Mouse (Mus musculus): Measurements from ENCODE around the gene Prkaa1. TPM values are rescaled to one million over a fixed set of nuclear protein-coding genes. Genes with fewer than 3 reads are reported as not detected.

Prkaa1 gene
- total and polyA plus RNA-seq, 3 experiments, result 4.6 to 13.9 (median 12.6) TPM

DNA sequence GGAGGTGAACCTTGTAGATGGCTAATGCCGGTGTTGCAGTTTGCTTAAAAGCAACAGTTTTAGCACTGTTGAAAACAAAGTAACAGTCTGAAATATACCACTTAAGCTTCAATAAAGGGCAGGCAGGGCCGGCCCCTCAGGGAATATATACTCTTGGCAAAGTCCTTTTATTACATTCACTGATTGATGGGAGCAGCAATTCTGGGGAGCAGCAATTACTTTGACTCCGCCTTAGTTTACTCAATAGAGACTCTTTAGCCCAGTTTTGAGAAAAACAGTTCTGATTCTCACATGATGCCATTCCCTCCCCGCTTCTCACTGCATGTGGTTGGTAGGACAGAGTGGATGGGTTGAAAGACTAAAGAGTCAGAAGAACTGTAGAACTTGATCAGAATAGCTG, 5.5 kb downstream of the Prkaa1 start:
- H3K36me3 ChIP-seq (ENCODE audit: control insufficient read depth, insufficient read depth, low read length), result peaks cover 9% of the 10 kb centered on the region
- TF ChIP-seq POLR2A (IDR thresholded peaks at IDR 0.05; ENCODE audit: insufficient read depth, low read depth, low read length) (no peak), EP300 (IDR thresholded peaks at IDR 0.05; ENCODE audit: insufficient read depth, low read depth, low read length) (no peak), CTCF (IDR thresholded peaks at IDR 0.05) (no peak)
- H3K4me3 ChIP-seq, result no peak overlapping the region
- H3K4me1 ChIP-seq (ENCODE audit: control insufficient read depth, insufficient read depth, low read length), result peaks cover 4% of the 10 kb centered on the region
- no peak overlapping the region for H3K9ac ChIP-seq (ENCODE audit: low read depth, low read length)
- intact Hi-C loops (cut with DNase I), result no loop called here
- H3K27ac ChIP-seq, result no peak overlapping the region
- WGBS, result 75% methylated on average over 4 of the region's 4 CpGs
- H3K79me2 ChIP-seq (replicated peaks; ENCODE audit: control insufficient read depth, insufficient read depth, low read length), result peaks cover 9% of the 10 kb centered on the region
- DNase-seq, result no peak
- no peaks in the 10 kb centered on the region for H3K27me3 ChIP-seq (ENCODE audit: control insufficient read depth, insufficient read depth, low read length)

DNA sequence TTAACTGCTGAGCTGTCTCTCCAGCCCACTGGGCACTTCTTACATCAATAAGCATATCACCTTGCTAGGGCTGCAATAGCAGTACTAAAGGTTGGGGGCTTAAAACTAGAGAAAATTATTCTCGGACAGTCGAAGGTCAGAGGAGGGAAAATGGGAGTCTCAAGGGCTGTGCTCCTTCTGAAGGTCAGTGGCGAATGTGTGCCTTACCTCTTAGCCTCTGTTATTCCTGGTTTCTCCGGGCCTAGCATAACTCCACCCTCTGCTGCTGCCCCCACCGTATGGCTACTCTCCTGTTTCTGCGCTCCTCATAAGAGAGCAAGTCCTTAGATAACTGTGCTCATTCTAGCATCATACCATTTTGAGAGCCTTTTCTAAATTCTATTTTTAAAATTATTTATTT, 8.5 kb downstream of the Prkaa1 start:
- peaks cover 10% of the 10 kb centered on the region for H3K79me2 ChIP-seq (replicated peaks; ENCODE audit: control insufficient read depth, insufficient read depth, low read length)
- WGBS, result 94% methylated on average over 6 of the region's 6 CpGs
- H3K4me3 ChIP-seq, result no peak overlapping the region
- no peaks in the 10 kb centered on the region for H3K27me3 ChIP-seq (ENCODE audit: control insufficient read depth, insufficient read depth, low read length)
- no peak for DNase-seq
- intact Hi-C loops (cut with DNase I), result no loop called here
- H3K4me1 ChIP-seq (ENCODE audit: control insufficient read depth, insufficient read depth, low read length), result peaks cover 6% of the 10 kb centered on the region
- no peak overlapping the region for H3K9ac ChIP-seq (ENCODE audit: low read depth, low read length)
- H3K36me3 ChIP-seq (ENCODE audit: control insufficient read depth, insufficient read depth, low read length), result peaks cover 9% of the 10 kb centered on the region
- TF ChIP-seq POLR2A (IDR thresholded peaks at IDR 0.05; ENCODE audit: insufficient read depth, low read depth, low read length) (no peak), EP300 (IDR thresholded peaks at IDR 0.05; ENCODE audit: insufficient read depth, low read depth, low read length) (no peak), CTCF (IDR thresholded peaks at IDR 0.05) (no peak)
- H3K27ac ChIP-seq, result no peak overlapping the region

DNA sequence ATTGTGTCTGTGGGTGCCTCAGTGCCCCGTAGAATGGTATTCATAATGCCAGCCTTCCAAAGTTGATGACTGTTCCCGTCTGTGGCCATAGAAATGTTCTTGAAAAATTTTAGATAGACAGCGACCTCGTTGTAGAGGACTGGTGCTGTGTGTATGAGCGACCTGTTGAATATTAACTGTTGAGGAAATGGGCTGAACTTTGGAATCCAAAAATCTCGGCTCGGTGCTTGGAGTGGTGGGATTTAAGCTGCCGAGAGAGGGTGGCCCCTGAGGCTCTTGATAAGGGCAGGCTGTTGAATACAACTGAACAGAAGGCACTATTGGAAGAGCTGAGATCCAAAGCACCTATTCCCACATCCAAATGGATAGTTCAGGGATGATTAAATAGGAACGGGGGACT, 11.0 kb downstream of the Prkaa1 start:
- Histone ChIP-seq H3K36me3 (ENCODE audit: control insufficient read depth, insufficient read depth, low read length) (peaks cover 3% of the 10 kb centered on the region), H3K27me3 (ENCODE audit: control insufficient read depth, insufficient read depth, low read length) (no peaks in the 10 kb centered on the region), H3K4me1 (ENCODE audit: control insufficient read depth, insufficient read depth, low read length) (peaks cover 19% of the 10 kb centered on the region), H3K9ac (ENCODE audit: low read depth, low read length) (no peak overlapping the region), H3K4me3 (no peak overlapping the region), H3K79me2 (replicated peaks; ENCODE audit: control insufficient read depth, insufficient read depth, low read length) (peaks cover 13% of the 10 kb centered on the region), H3K27ac (no peak overlapping the region)
- DNase-seq, result no peak
- intact Hi-C loops (cut with DNase I), result no loop called here
- TF ChIP-seq CTCF (IDR thresholded peaks at IDR 0.05) (no peak), EP300 (IDR thresholded peaks at IDR 0.05; ENCODE audit: insufficient read depth, low read depth, low read length) (no peak), POLR2A (IDR thresholded peaks at IDR 0.05; ENCODE audit: insufficient read depth, low read depth, low read length) (no peak)
- WGBS, result 58% methylated on average over 9 of the region's 9 CpGs

DNA sequence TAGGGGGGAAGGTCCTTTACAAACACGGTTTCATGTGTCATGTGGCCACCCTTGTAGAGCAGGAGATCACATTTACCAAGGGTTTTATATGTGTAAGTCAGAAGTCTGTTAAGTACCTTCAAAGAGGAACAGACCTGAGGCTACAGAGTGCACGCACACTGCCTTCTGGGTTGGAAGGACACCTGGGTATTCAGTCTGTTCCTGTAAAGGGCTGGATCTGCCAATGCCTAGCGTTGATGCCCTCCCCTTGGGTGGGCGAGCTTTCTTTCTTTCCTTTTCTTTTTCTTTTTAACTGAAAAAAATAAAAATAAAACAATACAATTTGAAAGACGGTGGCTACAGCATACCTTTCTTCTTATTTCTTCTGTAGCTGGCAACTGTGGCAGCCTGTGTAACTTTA, 11.4 kb downstream of the Prkaa1 start:
- Histone ChIP-seq H3K27me3 (ENCODE audit: control insufficient read depth, insufficient read depth, low read length) (no peaks in the 10 kb centered on the region), H3K4me3 (no peak overlapping the region), H3K4me1 (ENCODE audit: control insufficient read depth, insufficient read depth, low read length) (peaks cover 19% of the 10 kb centered on the region), H3K36me3 (ENCODE audit: control insufficient read depth, insufficient read depth, low read length) (peaks cover 3% of the 10 kb centered on the region), H3K27ac (no peak overlapping the region), H3K9ac (ENCODE audit: low read depth, low read length) (no peak overlapping the region), H3K79me2 (replicated peaks; ENCODE audit: control insufficient read depth, insufficient read depth, low read length) (peaks cover 12% of the 10 kb centered on the region)
- WGBS, result 75% methylated on average over 5 of the region's 5 CpGs
- DNase-seq, result no peak
- intact Hi-C loops (cut with DNase I), result no loop called here
- no peak for TF ChIP-seq EP300 (IDR thresholded peaks at IDR 0.05; ENCODE audit: insufficient read depth, low read depth, low read length)
- TF ChIP-seq CTCF (IDR thresholded peaks at IDR 0.05), result no peak
- no peak for TF ChIP-seq POLR2A (IDR thresholded peaks at IDR 0.05; ENCODE audit: insufficient read depth, low read depth, low read length)

DNA sequence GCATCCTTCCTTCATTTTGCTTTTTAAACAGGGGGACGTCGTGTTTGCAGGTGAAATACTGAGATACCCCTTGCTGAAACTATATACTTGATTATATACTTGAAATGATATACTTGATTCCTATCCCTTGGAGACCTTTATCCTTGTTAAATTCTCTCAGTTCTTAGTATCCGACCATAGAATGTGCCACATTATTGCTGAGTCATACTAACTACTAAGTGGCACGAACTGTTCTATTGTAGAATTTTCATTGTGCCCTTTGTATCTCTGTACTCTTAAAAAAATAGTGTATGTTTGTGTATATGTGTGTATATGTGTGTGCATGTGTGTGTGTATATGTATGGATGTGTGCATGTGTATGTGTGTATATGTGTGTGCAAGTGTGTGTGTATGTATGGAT, 12.7 kb downstream of the Prkaa1 start:
- H3K4me1 ChIP-seq (ENCODE audit: control insufficient read depth, insufficient read depth, low read length), result peaks cover 19% of the 10 kb centered on the region
- H3K4me3 ChIP-seq, result no peak overlapping the region
- H3K9ac ChIP-seq (ENCODE audit: low read depth, low read length), result no peak overlapping the region
- no peaks in the 10 kb centered on the region for H3K27me3 ChIP-seq (ENCODE audit: control insufficient read depth, insufficient read depth, low read length)
- DNase-seq, result no peak
- H3K27ac ChIP-seq, result no peak overlapping the region
- H3K79me2 ChIP-seq (replicated peaks; ENCODE audit: control insufficient read depth, insufficient read depth, low read length), result peaks cover 10% of the 10 kb centered on the region
- 78% methylated on average over 4 of the region's 4 CpGs for WGBS
- no peak for TF ChIP-seq POLR2A (IDR thresholded peaks at IDR 0.05; ENCODE audit: insufficient read depth, low read depth, low read length)
- TF ChIP-seq CTCF (IDR thresholded peaks at IDR 0.05), result no peak
- no peak for TF ChIP-seq EP300 (IDR thresholded peaks at IDR 0.05; ENCODE audit: insufficient read depth, low read depth, low read length)
- H3K36me3 ChIP-seq (ENCODE audit: control insufficient read depth, insufficient read depth, low read length), result peaks cover 3% of the 10 kb centered on the region
- intact Hi-C loops (cut with DNase I), result no loop called here

DNA sequence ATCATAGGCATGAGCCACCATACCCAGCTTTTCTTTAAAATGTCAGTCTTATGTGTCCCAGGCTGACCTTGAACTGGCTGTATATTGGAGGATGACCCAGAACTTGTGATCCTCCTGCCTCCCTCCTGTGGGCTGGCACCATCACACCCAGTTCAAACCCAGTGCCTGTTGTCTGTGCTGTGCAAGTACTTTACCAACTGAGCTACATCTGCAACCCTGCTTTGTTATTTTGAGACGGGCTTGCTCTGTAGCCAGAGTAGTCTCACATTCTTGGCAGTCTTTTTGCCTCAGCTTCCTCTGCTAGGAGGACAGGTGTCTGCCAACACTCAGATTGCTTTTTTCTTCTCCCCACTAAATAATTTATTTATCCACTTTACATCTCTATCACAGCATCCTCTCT, 13.7 kb downstream of the Prkaa1 start:
- Histone ChIP-seq H3K4me1 (ENCODE audit: control insufficient read depth, insufficient read depth, low read length) (peaks cover 19% of the 10 kb centered on the region), H3K9ac (ENCODE audit: low read depth, low read length) (no peak overlapping the region), H3K4me3 (no peak overlapping the region), H3K27ac (no peak overlapping the region), H3K36me3 (ENCODE audit: control insufficient read depth, insufficient read depth, low read length) (peaks cover 3% of the 10 kb centered on the region), H3K27me3 (ENCODE audit: control insufficient read depth, insufficient read depth, low read length) (no peaks in the 10 kb centered on the region), H3K79me2 (replicated peaks; ENCODE audit: control insufficient read depth, insufficient read depth, low read length) (peaks cover 8% of the 10 kb centered on the region; the same call in 1 of the 2 replicates)
- DNase-seq, result no peak
- intact Hi-C loops (cut with DNase I), result no loop called here
- TF ChIP-seq CTCF (IDR thresholded peaks at IDR 0.05) (no peak), POLR2A (IDR thresholded peaks at IDR 0.05; ENCODE audit: insufficient read depth, low read depth, low read length) (no peak), EP300 (IDR thresholded peaks at IDR 0.05; ENCODE audit: insufficient read depth, low read depth, low read length) (no peak)
- 7% methylated on average over 1 of the region's 1 CpGs for WGBS
